Mouse (Mus musculus) megakaryocyte, embryonic 14.5 days (primary cell): ENCODE data around the gene Gzmm.

Experiments
- FLI1 ChIP-seq: IDR thresholded peaks from 2 replicates; pipeline ENCODE4 v1.6.1; 2012; ENCODE audit warnings: low read length, inconsistent platforms, mixed read lengths
- GATA1 ChIP-seq: IDR thresholded peaks from 3 replicates; pipeline ENCODE4 v1.6.1; 2012; ENCODE audit warnings: mixed read lengths, low read length, inconsistent platforms, borderline replicate concordance

DNA sequence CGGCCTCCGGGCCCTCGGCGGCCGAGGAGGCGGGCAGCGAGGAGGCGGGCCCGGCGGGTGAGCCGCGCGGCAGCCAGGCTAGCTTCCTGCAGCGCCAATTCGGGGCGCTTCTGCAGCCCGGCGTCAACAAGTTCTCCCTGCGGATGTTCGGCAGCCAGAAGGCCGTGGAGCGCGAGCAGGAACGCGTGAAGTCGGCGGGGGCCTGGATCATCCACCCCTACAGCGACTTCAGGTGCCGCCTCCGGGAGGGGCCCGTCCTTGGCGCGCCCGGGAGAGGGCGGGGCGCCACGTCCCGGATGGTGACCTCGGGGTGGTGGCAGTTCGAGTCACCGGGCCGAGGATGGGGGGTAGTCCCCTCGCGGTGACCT lies 28.2 kb downstream of the Gzmm start:
- no peak for TF ChIP-seq GATA1
- no peak for TF ChIP-seq FLI1
